Mouse (Mus musculus): ENCODE measurements at regions not wholly inside any gene's neighbourhood (a gene's known extent, or its start where the extent isn't known, plus 50 kb on each side); places are given as distances from the start of the nearest gene placed in this dataset.

Small RNA genes lying in the stretch of these regions (microRNA-seq; reads per million reads assigned to microRNA genes)
- gene Gm27682: 0 reads per million in 2 experiments
